Mouse (Mus musculus) CH12.LX (cell line): ENCODE measurements around the gene Nol8. TPM values are rescaled to one million over a fixed set of nuclear protein-coding genes. Genes with fewer than 3 reads are reported as not detected.

Experiments
- DNase-seq: peaks from one replicate; pipeline ENCODE4 v3.0.0-alpha.2; 2013; ENCODE audit errors: extremely low read depth
- H3K27ac ChIP-seq: 2 replicates; pipeline ENCODE4 v1.5.1; 2012; ENCODE audit warnings: low read depth, mild to moderate bottlenecking, control low read depth, moderate library complexity; ENCODE audit not compliant: insufficient read depth
- H3K27me3 ChIP-seq: replicated peaks from 2 replicates; pipeline ENCODE3; 2012; ENCODE audit warnings: inconsistent platforms
- H3K36me3 ChIP-seq, 2 experiments: replicated peaks in 1 of 2; 2 replicates each; pipeline versions ENCODE3 to v1.6.1; 2012; ENCODE audit warnings: inconsistent platforms in 1 of 2, low read length in 1 of 2, mild to moderate bottlenecking in 1 of 2, mixed read lengths in 1 of 2, moderate library complexity in 1 of 2; ENCODE audit not compliant: control insufficient read depth in 1 of 2, insufficient read depth in 1 of 2
- H3K4me1 ChIP-seq, 2 experiments: 2 replicates each; pipeline ENCODE4 v1.6.1; 2012; ENCODE audit warnings: inconsistent platforms in 1 of 2, moderate library complexity in 1 of 2; ENCODE audit not compliant: insufficient read depth in 2 of 2, control insufficient read depth in 1 of 2
- H3K4me2 ChIP-seq: 2 replicates; pipeline ENCODE4 v1.6.1; 2012; ENCODE audit warnings: low read depth, mild to moderate bottlenecking, control low read depth; ENCODE audit not compliant: poor library complexity, insufficient read depth, severe bottlenecking
- H3K4me3 ChIP-seq, 3 experiments: fragments of 150-350 bp in 1 of 3; sonication (generic) in 1 of 3; replicated peaks in 1 of 3; 2 replicates each; pipeline versions ENCODE3 to v1.5.1; 2011 to 2012; ENCODE audit warnings: low read depth in 2 of 3, low read length in 2 of 3, mild to moderate bottlenecking in 2 of 3, moderate library complexity in 2 of 3, control low read depth in 1 of 3, improper control_type of control experiment in 1 of 3, inconsistent platforms in 1 of 3, mixed read lengths in 1 of 3; ENCODE audit not compliant: poor library complexity in 1 of 3
- H3K79me2 ChIP-seq: replicated peaks from 2 replicates; pipeline ENCODE4 v1.6.1; 2012; ENCODE audit warnings: mild to moderate bottlenecking, moderate library complexity; ENCODE audit not compliant: control insufficient read depth, poor library complexity, insufficient read depth, severe bottlenecking; ENCODE audit errors: extremely low read depth
- H3K9ac ChIP-seq: 2 replicates; pipeline ENCODE4 v1.6.1; 2012; ENCODE audit warnings: low read depth, mild to moderate bottlenecking, control low read depth, moderate library complexity; ENCODE audit not compliant: insufficient read depth
- H3K9me3 ChIP-seq: replicated peaks from 2 replicates; pipeline ENCODE3; 2012; ENCODE audit warnings: low read length, inconsistent platforms, mixed read lengths
- BHLHE40 ChIP-seq: IDR thresholded peaks from 2 replicates; pipeline ENCODE4 v1.6.1; 2011; ENCODE audit warnings: mild to moderate bottlenecking, low read depth, low read length, improper control_type of control experiment
- CHD2 ChIP-seq: IDR thresholded peaks from 2 replicates; pipeline ENCODE4 v1.6.1; 2011; ENCODE audit warnings: low read length, improper control_type of control experiment
- ELF1 ChIP-seq: IDR thresholded peaks from 2 replicates; pipeline ENCODE4 v1.6.1; 2014; ENCODE audit warnings: low read depth, mild to moderate bottlenecking, inconsistent platforms, low read length, improper control_type of control experiment
- GABPA ChIP-seq: IDR thresholded peaks from 2 replicates; pipeline ENCODE4 v1.6.1; 2012; ENCODE audit warnings: low read depth, low read length, improper control_type of control experiment, inconsistent platforms; ENCODE audit not compliant: insufficient replicate concordance
- IRF4 ChIP-seq: IDR thresholded peaks from 2 replicates; pipeline ENCODE4 v1.6.1; 2014; ENCODE audit warnings: low read depth, mild to moderate bottlenecking, inconsistent platforms, low read length, improper control_type of control experiment
- JUN ChIP-seq: IDR thresholded peaks from 2 replicates; pipeline ENCODE4 v1.6.1; 2011; ENCODE audit warnings: low read depth, mild to moderate bottlenecking, low read length, improper control_type of control experiment, moderate library complexity; ENCODE audit not compliant: insufficient read depth
- JUND ChIP-seq: conservative IDR thresholded peaks from 2 replicates; pipeline ENCODE4 v1.6.1; 2011; ENCODE audit warnings: low read depth, low read length, improper control_type of control experiment
- KAT2A ChIP-seq: IDR thresholded peaks from 2 replicates; pipeline ENCODE4 v1.6.1; 2012; ENCODE audit warnings: low read length, improper control_type of control experiment, inconsistent platforms; ENCODE audit not compliant: insufficient replicate concordance
- MAFK ChIP-seq: IDR thresholded peaks from 2 replicates; pipeline ENCODE4 v1.6.1; 2011; ENCODE audit warnings: low read length, improper control_type of control experiment; ENCODE audit not compliant: insufficient replicate concordance
- MAZ ChIP-seq: IDR thresholded peaks from 2 replicates; pipeline ENCODE4 v1.6.1; 2012; ENCODE audit warnings: low read depth, mild to moderate bottlenecking, inconsistent platforms, low read length, improper control_type of control experiment, moderate library complexity
- NELFE ChIP-seq: IDR thresholded peaks from 2 replicates; pipeline ENCODE4 v1.6.1; 2011; ENCODE audit warnings: low read depth, low read length, improper control_type of control experiment
- RCOR1 ChIP-seq: conservative IDR thresholded peaks from 2 replicates; pipeline ENCODE4 v1.6.1; 2012; ENCODE audit warnings: low read depth, mild to moderate bottlenecking, inconsistent platforms, low read length, improper control_type of control experiment
- SMC3 ChIP-seq: IDR thresholded peaks from 2 replicates; pipeline ENCODE4 v1.6.1; 2011; ENCODE audit warnings: low read depth, low read length, improper control_type of control experiment
- TBP ChIP-seq: conservative IDR thresholded peaks from 2 replicates; pipeline ENCODE4 v1.6.1; 2011; ENCODE audit warnings: low read depth, low read length, improper control_type of control experiment
- TCF12 ChIP-seq: IDR thresholded peaks from 2 replicates; pipeline ENCODE4 v1.6.1; 2014; ENCODE audit warnings: low read depth, mild to moderate bottlenecking, inconsistent platforms, low read length, improper control_type of control experiment
- UBTF ChIP-seq: IDR thresholded peaks from 2 replicates; pipeline ENCODE4 v1.6.1; 2012; ENCODE audit warnings: low read depth, mild to moderate bottlenecking, inconsistent platforms, low read length, improper control_type of control experiment, moderate library complexity
- USF2 ChIP-seq: conservative IDR thresholded peaks from 2 replicates; pipeline ENCODE4 v1.6.1; 2011; ENCODE audit warnings: low read depth, low read length, improper control_type of control experiment
- ZMIZ1 ChIP-seq: IDR thresholded peaks from 2 replicates; pipeline ENCODE4 v1.6.1; 2012; ENCODE audit warnings: low read depth, mild to moderate bottlenecking, inconsistent platforms, low read length, improper control_type of control experiment
- dilution Hi-C: fragments of 300-500 bp; cut with MboI; formaldehyde crosslinking; loops from 2 replicates; pipeline ENCODE4 v1.14.3; 2020; ENCODE audit warnings: low sequenced_read_pairs; ENCODE audit not compliant: extremely low pct_unique_long_range_greater_than_20kb, extremely low pct_ligation_motif_present
- in situ Hi-C: fragments of 300-500 bp; cut with MboI; formaldehyde crosslinking; loops from 3 replicates; pipeline ENCODE4 v1.14.3; 2019; ENCODE audit warnings: low sequenced_read_pairs, low pct_ligation_motif_present, low pct_unique_long_range_greater_than_20kb, mixed read lengths
- polyA plus RNA-seq: library from polyadenylated mRNA; unstranded; fragments of >175 nt; gene quantifications from 2 replicates; pipeline ENCODE4 v1.2.1, GENCODE M21; 2012; ENCODE audit warnings: low read depth; ENCODE audit not compliant: insufficient read length
- total RNA-seq, 2 experiments: library from RNA; depleted of rRNA; stranded (reverse); fragments of 300-350 nt in 1 of 2; fragments of >200 nt in 1 of 2; gene quantifications; 2 replicates each; pipeline ENCODE4 v1.2.3; 2012 to 2014

Gene Nol8
- total and polyA plus RNA-seq, 3 experiments: 14.9 to 33.4 (median 32.8) TPM

DNA sequence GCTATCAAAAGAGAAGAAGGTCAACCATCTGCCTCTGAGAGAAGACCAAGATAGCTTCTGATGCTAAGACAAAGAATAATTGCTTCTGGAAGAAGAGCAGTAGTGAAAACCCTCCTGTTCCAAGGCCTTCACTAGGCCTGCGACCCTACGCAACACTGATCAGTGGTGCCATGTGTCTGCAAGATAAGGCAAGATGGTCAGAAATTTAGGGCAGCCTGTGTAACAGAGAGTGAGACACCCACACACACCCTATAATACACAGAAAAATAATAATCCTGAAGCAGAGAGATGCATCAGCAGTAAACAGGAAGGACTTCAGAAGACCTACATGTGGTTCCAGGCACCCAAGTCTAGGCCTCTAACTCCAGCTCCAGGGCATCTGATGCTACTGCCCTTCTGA lies 12.9 kb upstream of the Nol8 start:
- H3K79me2 ChIP-seq: no peaks in the 10 kb centered on the region
- no peak overlapping the region for H3K27ac ChIP-seq
- H3K4me3 ChIP-seq: no peak overlapping the region
- H3K27me3 ChIP-seq: no peaks in the 10 kb centered on the region
- DNase-seq: no peak
- H3K36me3 ChIP-seq: peaks cover 5 to 31% of the 10 kb centered on the region in 2 experiments
- no peak overlapping the region for H3K9ac ChIP-seq
- peaks cover 0 to 3% of the 10 kb centered on the region in 2 experiments; a peak in 1 of 4 replicates for H3K4me1 ChIP-seq
- in situ Hi-C loops (loop anchor here (10.0 kb wide), 1 partner anchor 195 kb away; no protein-coding TSS in a partner anchor), dilution Hi-C loops (no loop called here)
- no peak for TF ChIP-seq TCF12
- no peak for TF ChIP-seq SMC3
- TF ChIP-seq BHLHE40: no peak
- TF ChIP-seq JUN: no peak
- no peak for TF ChIP-seq MAFK
- no peak for TF ChIP-seq KAT2A
- no peak for TF ChIP-seq NELFE
- TF ChIP-seq TBP: no peak
- TF ChIP-seq ELF1: no peak
- no peak for TF ChIP-seq CHD2
- TF ChIP-seq UBTF: no peak
- H3K9me3 ChIP-seq: no peaks in the 10 kb centered on the region
- H3K4me2 ChIP-seq: no peak overlapping the region

DNA sequence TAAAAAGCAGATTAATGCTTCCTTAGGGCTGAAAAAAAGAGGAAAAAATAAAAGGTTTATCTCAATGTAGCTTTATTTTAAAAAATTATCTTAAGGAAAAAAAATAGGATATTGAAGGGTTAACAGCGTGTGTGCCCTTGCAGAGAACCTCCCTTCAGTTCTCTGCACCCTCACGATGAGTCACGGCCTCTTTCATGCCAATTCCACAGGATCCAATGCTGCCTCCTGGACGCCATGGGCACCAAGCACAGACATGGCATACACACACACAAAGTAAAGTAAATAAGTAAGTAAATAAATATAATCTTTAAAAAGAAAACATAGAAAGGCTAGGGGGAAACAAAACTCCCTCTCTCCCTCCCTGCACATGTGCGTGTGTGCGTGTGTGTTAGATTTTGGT lies 10.2 kb upstream of the Nol8 start:
- TF ChIP-seq IRF4 (no peak), ZMIZ1 (no peak), MAZ (no peak), JUND (no peak), KAT2A (no peak), GABPA (no peak), SMC3 (no peak), RCOR1 (no peak), USF2 (no peak)
- H3K27me3 ChIP-seq: no peaks in the 10 kb centered on the region
- H3K4me3 ChIP-seq: no peak overlapping the region
- dilution Hi-C loops: no loop called here
- DNase-seq: no peak
- peaks cover 0 to 10% of the 10 kb centered on the region in 2 experiments; a peak in 1 of 4 replicates for H3K4me1 ChIP-seq
- H3K27ac ChIP-seq: no peak overlapping the region
- in situ Hi-C loops: loop anchor here (10.0 kb wide), 1 partner anchor 198 kb away; no protein-coding TSS in a partner anchor
- H3K9ac ChIP-seq: no peak overlapping the region
- H3K36me3 ChIP-seq: peaks cover 4 to 30% of the 10 kb centered on the region in 2 experiments
- H3K79me2 ChIP-seq: no peaks in the 10 kb centered on the region
- no peak overlapping the region for H3K4me2 ChIP-seq
- H3K9me3 ChIP-seq: no peaks in the 10 kb centered on the region
